Mouse (Mus musculus) spleen, embryonic (tissue): ENCODE data around the gene Arpc2.

ENCODE experiments used
- CTCF ChIA-PET: fragments of 350-600 bp; sonication (Branson Sonifier 250); formaldehyde crosslinking; loops from one replicate; lab custom pipeline; 2022; lab: Charles Lee

The Arpc2 gene

DNA sequence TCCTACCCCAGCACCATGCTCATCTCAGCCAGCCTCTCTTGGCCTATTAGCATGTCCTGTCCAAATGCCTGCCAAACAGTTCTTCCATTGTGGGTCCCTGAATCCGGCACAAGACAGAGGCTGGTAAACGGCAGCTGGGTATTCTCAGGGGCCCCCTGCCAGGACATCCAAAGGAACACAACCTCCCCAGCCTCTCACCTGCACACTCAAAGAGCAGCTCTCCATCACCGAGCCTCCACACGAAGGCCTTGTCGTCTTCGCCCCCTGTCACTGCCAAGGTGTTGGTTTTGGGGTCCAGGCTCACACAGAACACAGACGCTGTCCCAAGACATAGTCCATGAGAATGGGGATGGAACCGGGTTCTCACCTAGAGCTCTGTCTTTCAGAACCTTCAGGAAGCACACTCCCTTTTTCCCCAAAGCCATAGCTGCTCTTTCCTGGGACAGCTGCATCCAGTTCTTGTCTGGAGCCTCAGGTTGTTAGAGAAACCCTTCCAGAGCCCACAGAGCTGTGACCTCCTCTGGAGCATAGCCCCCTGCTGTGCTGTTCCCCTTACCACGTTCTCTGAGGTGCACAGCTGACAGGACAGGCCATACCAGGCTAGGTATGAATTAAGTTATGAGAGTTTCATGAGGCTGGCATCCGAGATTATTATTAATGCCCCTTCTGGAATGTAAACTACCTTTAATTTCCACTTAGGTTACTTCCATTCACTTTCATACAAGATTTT, 47.2 kb downstream of the Arpc2 start:
- CTCF ChIA-PET, result interaction anchor here (0.6 to 1.2 kb wide), 2 partner anchors 32 to 77 kb away, joined by 3 to 6 read pairs; no protein-coding TSS in a partner anchor

GRCm38 (mm10) chr1:74283686-74284463, 48.0 kb downstream of the Arpc2 start:
- CTCF ChIA-PET, result interaction anchor here (0.6 to 1.2 kb wide), 3 partner anchors 31 to 165 kb away, joined by 3 to 7 read pairs (median 6); no protein-coding TSS in a partner anchor

GRCm38 (mm10) chr1:74284543-74285160, 48.8 kb downstream of the Arpc2 start, which contains the start of the genes Aamp and Pnkd:
Gene Aamp, minus strand, starts transcription at chr1:74284738.
Gene Pnkd, plus strand, starts transcription at chr1:74284930.
- CTCF ChIA-PET, result interaction anchor here (0.7 to 1.2 kb wide), 2 partner anchors 78 to 164 kb away, joined by 6 to 7 read pairs; no protein-coding TSS in a partner anchor

GRCm38 (mm10) chr1:74285212-74286010, 49.5 kb downstream of the Arpc2 start:
- CTCF ChIA-PET, result no interaction called here

- CTCF ChIA-PET, result interaction anchor here (0.6 to 0.8 kb wide), 2 partner anchors 16 to 306 kb away, joined by 3 to 5 read pairs; no protein-coding TSS in a partner anchor
Measured at GRCm38 (mm10) chr1:74286869-74287607, 51.2 kb downstream of the Arpc2 start.

DNA sequence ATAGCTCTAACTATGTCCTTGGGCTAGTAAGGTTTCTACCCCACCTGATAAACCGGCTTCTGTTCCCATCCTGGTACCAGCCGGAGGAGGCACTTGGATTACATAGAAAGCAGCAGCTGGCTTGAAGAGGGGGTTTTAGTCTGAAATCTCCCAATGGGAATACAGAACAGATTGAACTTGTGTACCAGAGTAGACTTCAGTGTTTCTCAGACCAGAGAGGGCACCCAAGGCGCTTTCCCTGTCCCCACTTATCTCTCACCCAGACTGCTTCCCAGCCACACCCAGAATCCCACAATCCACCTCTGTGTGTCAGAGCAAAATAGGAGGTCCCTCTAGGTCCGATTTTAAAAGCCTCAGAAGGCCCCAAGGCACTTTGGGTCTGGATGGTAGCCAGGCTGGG, 52.4 kb downstream of the Arpc2 start:
- CTCF ChIA-PET, result interaction anchor here (0.6 kb wide), 1 partner anchor 10 kb away, joined by 14 read pairs; no protein-coding TSS in a partner anchor

GRCm38 (mm10) chr1:74289248-74289647, 53.4 kb downstream of the Arpc2 start:
- CTCF ChIA-PET, result interaction anchor here (0.5 to 1.2 kb wide), 2 partner anchors 21 to 163 kb away, joined by 3 read pairs; no protein-coding TSS in a partner anchor

- CTCF ChIA-PET, result interaction anchor here (0.5 to 1.2 kb wide), 2 partner anchors 20 to 163 kb away, joined by 3 read pairs; no protein-coding TSS in a partner anchor
Measured at GRCm38 (mm10) chr1:74289740-74290139, 53.9 kb downstream of the Arpc2 start.

DNA sequence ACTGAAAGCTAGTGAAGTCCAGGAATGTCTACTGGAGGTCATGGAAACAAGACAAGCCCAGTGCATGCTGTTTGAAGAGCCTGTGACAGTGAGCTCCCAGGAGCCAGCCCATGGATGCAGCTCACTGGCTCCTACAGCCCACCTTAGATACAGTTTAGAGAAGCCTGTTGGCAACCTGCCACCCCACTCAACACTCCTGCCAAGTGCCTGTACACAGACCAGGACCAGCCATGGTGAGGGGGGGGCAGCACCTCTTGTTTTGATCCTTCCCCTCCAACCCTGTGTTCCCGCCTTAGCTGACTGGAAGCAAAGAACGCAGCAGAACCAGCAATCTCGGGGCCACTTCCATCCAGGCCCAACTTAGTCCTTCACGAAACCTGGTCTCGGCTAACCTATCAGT, 54.3 kb downstream of the Arpc2 start:
- CTCF ChIA-PET, result interaction anchor here (1.2 kb wide), 1 partner anchor 162 kb away, joined by 3 read pairs; no protein-coding TSS in a partner anchor

DNA sequence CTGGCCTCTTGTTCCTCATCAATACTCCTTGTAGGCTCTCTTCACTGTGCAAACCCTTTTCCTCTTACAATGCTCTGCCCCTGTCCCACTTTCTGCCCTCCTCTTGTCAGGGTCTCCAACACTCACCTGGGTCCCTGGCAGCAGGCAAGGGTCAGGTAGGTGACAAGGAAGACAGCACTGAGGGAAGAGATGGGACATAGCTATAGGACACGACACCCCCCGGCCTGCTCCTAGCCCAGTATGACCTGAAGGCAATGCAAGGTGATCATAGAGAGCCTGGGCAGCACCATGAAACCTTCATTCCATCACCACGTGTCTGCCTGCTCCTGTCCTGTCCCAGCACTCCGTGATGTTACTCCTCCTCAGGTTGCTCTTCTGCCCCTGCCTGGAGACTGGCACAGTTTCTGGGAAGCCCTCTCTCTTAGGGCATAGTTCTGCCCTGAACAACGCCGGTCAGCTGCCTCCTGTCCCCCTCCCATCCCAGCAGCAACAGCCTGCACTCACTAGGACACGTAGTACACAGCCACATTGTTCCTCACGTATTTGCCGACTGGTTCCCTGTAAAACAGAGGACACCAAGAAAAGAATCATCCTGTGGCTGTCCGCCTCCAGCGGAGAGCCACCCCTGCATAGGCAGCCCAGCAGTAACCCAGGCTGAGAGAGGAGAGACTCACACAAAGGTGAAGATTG, 56.6 kb downstream of the Arpc2 start:
- CTCF ChIA-PET, result interaction anchor here (0.5 kb wide), 1 partner anchor 93 kb away, joined by 4 read pairs; no protein-coding TSS in a partner anchor

DNA sequence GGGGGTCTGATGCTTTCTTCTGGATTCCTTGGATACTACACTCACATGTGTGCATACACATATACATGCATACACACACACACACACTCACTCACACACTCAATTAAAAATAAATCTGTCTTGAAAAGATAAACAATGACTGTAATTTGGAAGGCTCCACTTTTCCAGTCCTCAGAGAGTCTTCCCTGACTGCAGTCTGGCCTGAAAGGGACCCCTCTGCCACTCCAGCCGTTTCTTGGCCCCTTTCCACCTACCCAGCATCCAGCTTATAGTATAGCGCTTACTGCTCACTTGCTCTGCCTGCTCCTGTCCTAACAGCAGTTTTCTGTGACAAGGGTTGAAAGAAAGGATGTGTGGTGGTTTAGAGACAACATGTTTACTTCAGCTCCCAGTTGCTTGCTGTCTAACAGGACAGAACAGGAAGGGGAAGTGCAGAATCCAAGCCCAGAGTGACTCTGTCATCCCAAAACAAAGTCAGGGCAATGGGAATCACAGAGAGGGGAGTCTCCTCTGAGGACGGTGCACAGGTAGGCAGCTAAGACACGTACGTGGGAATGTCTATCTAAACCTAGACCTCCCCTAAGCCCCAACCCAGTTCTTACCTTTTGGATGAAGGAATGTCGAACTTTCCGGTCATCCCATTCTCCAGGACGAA, 57.5 kb downstream of the Arpc2 start:
- CTCF ChIA-PET, result interaction anchor here (0.5 kb wide), 1 partner anchor 94 kb away, joined by 4 read pairs; no protein-coding TSS in a partner anchor

- CTCF ChIA-PET, result no interaction called here
Measured at GRCm38 (mm10) chr1:74294090-74294643, 58.3 kb downstream of the Arpc2 start.

- CTCF ChIA-PET, result interaction anchor here (0.6 kb wide), 1 partner anchor 14 kb away, joined by 3 read pairs; no protein-coding TSS in a partner anchor
Measured at GRCm38 (mm10) chr1:74294733-74295455, 59.0 kb downstream of the Arpc2 start.

GRCm38 (mm10) chr1:74295456-74296171, 59.7 kb downstream of the Arpc2 start:
- CTCF ChIA-PET, result interaction anchor here (0.6 kb wide), 1 partner anchor 14 kb away, joined by 3 read pairs; no protein-coding TSS in a partner anchor

GRCm38 (mm10) chr1:74296477-74296876, 60.6 kb downstream of the Arpc2 start:
- CTCF ChIA-PET, result interaction anchor here (0.6 kb wide), 1 partner anchor 146 kb away, joined by 6 read pairs; no protein-coding TSS in a partner anchor

DNA sequence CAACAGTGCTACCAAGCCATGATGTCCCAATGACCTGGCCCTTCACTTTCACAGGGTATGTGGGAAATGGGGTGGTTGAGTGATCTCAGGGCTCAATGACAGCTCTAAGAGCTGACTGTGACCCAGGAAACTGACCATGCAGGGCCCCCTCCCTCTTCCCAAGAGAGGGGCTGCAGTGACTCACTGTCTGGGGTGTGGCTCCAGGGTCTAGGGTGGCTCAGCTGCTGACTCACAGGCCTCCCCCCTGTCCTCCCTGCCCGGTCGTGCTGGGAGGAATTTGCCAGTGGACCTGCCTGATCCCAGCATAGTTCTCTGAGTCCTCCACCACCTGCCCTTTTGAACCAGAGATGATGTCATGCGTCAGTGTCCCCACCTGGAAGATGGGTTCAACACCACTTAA, 61.4 kb downstream of the Arpc2 start:
- CTCF ChIA-PET, result no interaction called here
